Mouse (Mus musculus) Patski (cell line): ENCODE data around the gene Fxyd2. TPM values are rescaled to one million over a fixed set of nuclear protein-coding genes. Genes with fewer than 3 reads are reported as not detected.

ENCODE experiments used
- ATAC-seq: fragments of 100-300 bp; one replicate; pipeline ENCODE4 v1.8.0; 2021
- CTCF ChIA-PET: fragments of 350-600 bp; sonication (Branson Sonifier 250); formaldehyde crosslinking; loops from one replicate; lab custom pipeline; 2022; ENCODE audit warnings: inconsistent platforms; lab: Charles Lee
- POLR2A ChIA-PET: fragments of 350-600 bp; sonication (Branson Sonifier 250); formaldehyde crosslinking; loops from one replicate; lab custom pipeline; 2022; ENCODE audit warnings: antibody characterized with exemption, inconsistent platforms; lab: Charles Lee
- DNase-seq: peaks from one replicate; pipeline ENCODE4 v3.0.0-alpha.2; 2011; ENCODE audit warnings: low read depth, low spot score
- H3K27me3 ChIP-seq: fragments of 371-371 bp; one replicate; pipeline ENCODE4 v1.5.1; 2021
- CTCF ChIP-seq: fragments of 100-300 bp; IDR thresholded peaks from one replicate; pipeline ENCODE4 v1.5.1; 2021
- in situ Hi-C: fragments of 300-500 bp; cut with MboI; formaldehyde crosslinking; loops from 3 replicates; pipeline ENCODE4 v1.11.1; 2018; ENCODE audit warnings: low pct_unique_long_range_greater_than_20kb, mixed read lengths
- polyA plus RNA-seq: library from polyadenylated mRNA; unstranded; gene quantifications from one replicate; pipeline ENCODE4 v1.2.3, GENCODE M21; 2021

Gene Fxyd2
- polyA plus RNA-seq, 1 experiment from 2014 or later = 121 TPM

GRCm38 (mm10) chr9:45444251-45444798, 44.9 kb downstream of the Fxyd2 start:
- DNase-seq = no peak
- ChIA-PET POLR2A (no interaction called here), CTCF (no interaction called here)
- no peak for ATAC-seq
- TF ChIP-seq CTCF = no peak
- H3K27me3 ChIP-seq = peaks cover 63% of the 10 kb centered on the region
- in situ Hi-C loops = no loop called here

- CTCF ChIA-PET = no interaction called here
These were observed 50.2 kb downstream of the Fxyd2 start for GRCm38 (mm10) chr9:45449658-45450057.

DNA sequence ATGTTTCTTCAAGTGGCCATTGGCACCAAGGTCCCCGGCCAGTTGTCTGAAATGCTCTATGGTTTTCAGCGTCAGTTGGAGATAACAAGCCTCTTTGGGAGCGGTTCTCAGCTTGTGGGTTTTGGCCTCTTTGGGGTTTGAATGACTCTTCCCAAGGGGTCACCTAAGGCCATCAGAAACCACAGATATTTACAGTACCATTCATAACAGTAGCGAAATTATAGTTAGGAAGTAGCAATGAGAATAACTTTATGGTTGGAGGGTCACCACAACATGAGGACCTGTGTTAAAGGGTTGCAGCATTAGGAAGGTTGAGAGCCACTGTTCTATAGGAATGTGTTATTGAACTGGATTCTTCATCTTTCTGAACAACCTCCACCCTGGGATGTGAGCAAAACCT, 51.9 kb downstream of the Fxyd2 start:
- in situ Hi-C loops = no loop called here
- ATAC-seq (no peak), DNase-seq (no peak)
- POLR2A ChIA-PET = no interaction called here
- no peak for TF ChIP-seq CTCF
- peaks cover 35% of the 10 kb centered on the region for H3K27me3 ChIP-seq
- CTCF ChIA-PET = no interaction called here

More at GRCm38 (mm10) chr9:45449658-45450057, 50.2 kb downstream of the Fxyd2 start:
- POLR2A ChIA-PET = no interaction called here
- ATAC-seq = no peak
- TF ChIP-seq CTCF = no peak
- in situ Hi-C loops = no loop called here
- no peak for DNase-seq
- peaks cover 49% of the 10 kb centered on the region for H3K27me3 ChIP-seq

DNA sequence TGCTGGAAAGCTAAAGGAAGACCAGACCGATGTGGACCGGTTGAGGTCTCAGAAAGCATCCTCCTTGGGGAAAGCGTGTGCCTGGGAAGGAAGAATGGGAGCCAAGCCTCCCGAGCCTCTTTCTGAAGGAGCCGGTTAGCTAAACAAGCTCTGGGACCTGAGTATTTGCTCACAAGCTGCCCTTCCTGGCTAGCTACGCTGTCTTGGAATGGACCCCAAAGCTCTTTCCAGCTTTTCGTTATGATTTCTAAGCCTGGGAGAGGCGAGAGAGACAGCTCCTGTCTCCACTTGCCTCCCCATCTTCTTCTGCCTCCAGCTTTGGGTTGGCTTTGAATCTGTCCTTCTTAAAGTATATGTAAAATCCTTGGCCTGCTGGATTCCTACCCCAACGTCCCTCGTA, 54.6 kb downstream of the Fxyd2 start:
- no peak for TF ChIP-seq CTCF
- no peak for ATAC-seq
- in situ Hi-C loops = no loop called here
- H3K27me3 ChIP-seq = peaks cover 27% of the 10 kb centered on the region
- no peak for DNase-seq
- POLR2A ChIA-PET = no interaction called here
- CTCF ChIA-PET = no interaction called here

- TF ChIP-seq CTCF = no peak
- H3K27me3 ChIP-seq = peaks cover 27% of the 10 kb centered on the region
- POLR2A ChIA-PET = no interaction called here
- ATAC-seq (no peak), DNase-seq (no peak)
- in situ Hi-C loops = no loop called here
- CTCF ChIA-PET = no interaction called here
These were observed 55.6 kb downstream of the Fxyd2 start for GRCm38 (mm10) chr9:45454889-45455610.

GRCm38 (mm10) chr9:45457200-45457599, 57.7 kb downstream of the Fxyd2 start:
- ATAC-seq = no peak

GRCm38 (mm10) chr9:45458363-45458762, 58.9 kb downstream of the Fxyd2 start:
- in situ Hi-C loops = no loop called here
- ChIA-PET CTCF (no interaction called here), POLR2A (no interaction called here)
- peaks cover 19% of the 10 kb centered on the region for H3K27me3 ChIP-seq
- DNase-seq (no peak), ATAC-seq (no peak)
- no peak for TF ChIP-seq CTCF

More at GRCm38 (mm10) chr9:45457200-45457599, 57.7 kb downstream of the Fxyd2 start:
- H3K27me3 ChIP-seq = peaks cover 19% of the 10 kb centered on the region
- no peak for DNase-seq
- no peak for TF ChIP-seq CTCF
- ChIA-PET CTCF (no interaction called here), POLR2A (no interaction called here)
- in situ Hi-C loops = no loop called here

Other genes with a start within 250 kb of the Fxyd2 start
- not detected for gene BC049352, start 217.7 kb upstream of the Fxyd2 start, polyA plus RNA-seq
- gene Tmprss4, start 195.6 kb upstream of the Fxyd2 start, polyA plus RNA-seq = not detected
- gene Il10ra, start 130.5 kb upstream of the Fxyd2 start, polyA plus RNA-seq = not detected
- gene Tmprss13, start 80.6 kb upstream of the Fxyd2 start, polyA plus RNA-seq = not detected
- gene Fxyd6, start 29.5 kb upstream of the Fxyd2 start, polyA plus RNA-seq = 0.03 TPM
- gene Dscaml1, start 27.0 kb downstream of the Fxyd2 start, polyA plus RNA-seq = 0.01 TPM